Mouse (Mus musculus) G1E (cell line): ENCODE results near the gene Trir. TPM values are rescaled to one million over a fixed set of nuclear protein-coding genes. Genes with fewer than 3 reads are reported as not detected.

Source experiments
- ATAC-seq: 2 replicates; pipeline ENCODE4 v1.8.0; 2016; ENCODE audit warnings: mild to moderate bottlenecking; ENCODE audit not compliant: insufficient number of reproducible peaks, poor library complexity, low FRiP score, severe bottlenecking; ENCODE audit errors: extremely low read depth
- DNase-seq: peaks from one replicate; pipeline ENCODE4 v3.0.0; 2012; ENCODE audit warnings: low spot score
- H3K27me3 ChIP-seq: 2 replicates; pipeline ENCODE4 v1.6.1; 2012; ENCODE audit warnings: mild to moderate bottlenecking, low read length, inconsistent platforms; ENCODE audit not compliant: insufficient read depth
- H3K36me3 ChIP-seq: replicated peaks from 2 replicates; pipeline ENCODE3; 2012; ENCODE audit warnings: mild to moderate bottlenecking, inconsistent platforms
- H3K4me1 ChIP-seq: 2 replicates; pipeline ENCODE4 v1.6.1; 2012; ENCODE audit warnings: low read depth, low read length, inconsistent platforms, mixed read lengths; ENCODE audit not compliant: insufficient read depth
- H3K4me3 ChIP-seq: 2 replicates; pipeline ENCODE4 v1.5.1; 2012; ENCODE audit warnings: low read depth, mild to moderate bottlenecking, inconsistent platforms, low read length, moderate library complexity, mixed read lengths
- H3K9me3 ChIP-seq: replicated peaks from 2 replicates; pipeline ENCODE4 v1.6.1; 2012; ENCODE audit warnings: inconsistent platforms
- CTCF ChIP-seq: IDR thresholded peaks from 2 replicates; pipeline ENCODE4 v1.5.1; 2012; ENCODE audit warnings: low read depth, low read length, inconsistent platforms, mixed read lengths
- GATA1 ChIP-seq: IDR thresholded peaks from 2 replicates; pipeline ENCODE4 v1.6.1; 2012; ENCODE audit warnings: borderline replicate concordance, low read length, inconsistent platforms, mixed read lengths
- GATA2 ChIP-seq: IDR thresholded peaks from 2 replicates; pipeline ENCODE4 v1.6.1; 2012; ENCODE audit warnings: low read depth, low read length, inconsistent platforms, borderline replicate concordance
- POLR2AphosphoS5 ChIP-seq: IDR thresholded peaks from 2 replicates; pipeline ENCODE4 v1.6.1; 2012; ENCODE audit warnings: low read depth, low read length, inconsistent platforms; ENCODE audit not compliant: insufficient replicate concordance
- TAL1 ChIP-seq: conservative IDR thresholded peaks from 2 replicates; pipeline ENCODE4 v1.6.1; 2012; ENCODE audit warnings: low read depth, low read length, inconsistent platforms, mixed read lengths
- polyA plus RNA-seq: library from polyadenylated mRNA; stranded (reverse); fragments of >175 nt; gene quantifications from 2 replicates; pipeline ENCODE4 v1.2.3, GENCODE M21; 2012
- total RNA-seq, 2 experiments: library from RNA; stranded (forward) in 1 of 2; stranded (reverse) in 1 of 2; fragments of 200-1000 nt in 1 of 2; fragments of >200 nt in 1 of 2; fragmentation: Nextera tagmentation in 1 of 2; gene quantifications; 2 replicates each; pipeline ENCODE4 v1.2.3; 2014 to 2017

Gene Trir
- total and polyA plus RNA-seq, 3 experiments = 61.3 to 263 (median 151) TPM

DNA sequence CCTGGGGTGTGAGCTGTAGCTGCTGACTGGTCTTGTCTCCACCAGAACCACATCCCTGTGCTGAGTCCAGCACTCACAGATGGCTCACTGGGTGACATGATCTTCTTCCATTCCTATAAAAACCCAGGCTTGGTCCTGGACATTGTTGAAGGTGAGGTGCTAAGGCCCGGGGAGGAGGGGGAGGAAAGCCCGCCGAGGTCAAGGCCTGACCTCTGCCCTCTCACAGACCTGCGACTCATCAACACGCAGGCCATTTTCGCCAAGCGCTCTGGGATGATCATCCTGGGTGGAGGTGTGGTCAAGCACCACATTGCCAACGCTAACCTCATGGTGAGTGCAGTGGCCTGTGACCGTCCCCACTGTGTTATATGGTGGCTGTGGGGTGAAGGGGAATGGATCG lies 47.5 kb downstream of the Trir start:
- H3K4me1 ChIP-seq = peaks cover 65% of the 10 kb centered on the region
- TF ChIP-seq GATA1 = no peak
- TF ChIP-seq GATA2 = no peak
- TF ChIP-seq CTCF = no peak
- no peaks in the 10 kb centered on the region for H3K9me3 ChIP-seq
- ATAC-seq (no peak), DNase-seq (no peak)
- peaks cover 71% of the 10 kb centered on the region for H3K36me3 ChIP-seq
- no peak overlapping the region for H3K4me3 ChIP-seq
- no peaks in the 10 kb centered on the region for H3K27me3 ChIP-seq

DNA sequence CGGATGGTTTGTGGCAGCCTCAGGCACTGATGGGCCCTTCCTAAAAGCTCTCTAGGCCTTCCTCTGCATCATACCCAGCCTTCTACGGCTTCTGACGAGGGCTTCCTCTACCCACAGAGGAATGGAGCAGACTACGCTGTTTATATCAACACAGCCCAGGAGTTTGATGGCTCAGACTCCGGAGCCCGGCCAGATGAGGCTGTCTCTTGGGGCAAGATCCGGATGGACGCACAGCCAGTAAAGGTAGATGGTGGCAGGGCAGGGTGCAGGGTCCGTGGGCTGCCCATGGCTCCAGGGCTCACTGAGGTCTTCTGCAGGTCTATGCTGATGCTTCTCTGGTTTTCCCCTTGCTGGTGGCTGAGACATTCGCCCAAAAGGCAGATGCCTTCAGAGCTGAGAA lies 48.0 kb downstream of the Trir start:
- DNase-seq = no peak
- H3K9me3 ChIP-seq = no peaks in the 10 kb centered on the region
- peaks cover 69% of the 10 kb centered on the region for H3K4me1 ChIP-seq
- H3K4me3 ChIP-seq = no peak overlapping the region
- peaks cover 73% of the 10 kb centered on the region for H3K36me3 ChIP-seq
- no peaks in the 10 kb centered on the region for H3K27me3 ChIP-seq
- ATAC-seq = no peak
- no peak for TF ChIP-seq TAL1
- no peak for TF ChIP-seq GATA2
- TF ChIP-seq POLR2AphosphoS5 = no peak
- no peak for TF ChIP-seq CTCF
- TF ChIP-seq GATA1 = no peak

DNA sequence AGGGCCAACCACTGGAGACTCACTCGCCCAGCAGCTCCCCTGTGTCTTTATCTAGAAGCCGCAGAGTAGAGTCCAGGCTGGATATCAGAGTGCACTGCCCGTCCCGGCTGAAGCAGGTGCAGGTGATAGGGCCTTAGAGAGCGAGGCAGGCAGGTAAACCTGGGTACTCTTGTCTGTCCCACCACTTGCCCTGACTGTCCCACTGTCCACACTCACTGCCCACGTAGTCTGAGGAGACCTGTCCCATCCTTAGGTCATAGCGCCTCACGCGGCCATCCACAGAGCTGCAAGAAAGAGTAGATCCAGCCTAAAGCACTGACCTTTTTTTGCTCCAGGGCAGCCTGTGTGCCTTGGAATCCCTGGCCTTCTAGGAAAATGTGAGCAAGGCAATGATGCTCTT lies 49.4 kb downstream of the Trir start:
- TF ChIP-seq TAL1 (0 out of 2 replicates have a peak, but pooled peaks have one; percentile 15), GATA1 (no peak), GATA2 (no peak), POLR2AphosphoS5 (no peak), CTCF (peak; percentile 53)
- Histone ChIP-seq H3K36me3 (peaks cover 72% of the 10 kb centered on the region), H3K4me3 (peak overlapping the region; percentile 39; the same call in 1 of the 2 replicates), H3K27me3 (no peaks in the 10 kb centered on the region), H3K9me3 (no peaks in the 10 kb centered on the region), H3K4me1 (peaks cover 69% of the 10 kb centered on the region)
- ATAC-seq = no peak
- DNase-seq = no peak

DNA sequence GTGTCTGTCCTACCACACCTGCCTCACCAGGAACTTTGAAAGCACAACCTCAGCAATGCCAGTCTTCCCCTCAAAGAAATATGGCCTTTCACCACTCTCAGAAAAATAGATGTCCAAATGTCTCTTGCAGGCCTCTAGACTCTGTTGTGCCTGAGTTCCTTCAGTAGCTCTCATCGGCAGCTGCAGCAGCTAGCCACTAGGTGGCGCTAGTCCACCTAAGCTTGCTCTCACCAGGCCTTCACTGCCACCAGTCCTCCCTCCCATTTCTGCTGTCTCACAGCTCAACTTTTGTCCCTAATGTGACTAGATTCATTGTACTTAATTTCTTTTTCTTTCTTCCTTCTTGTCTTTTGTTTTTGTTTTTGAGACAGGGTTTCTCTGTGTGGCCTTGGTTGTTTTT lies 50.4 kb downstream of the Trir start:
- Histone ChIP-seq H3K36me3 (peaks cover 72% of the 10 kb centered on the region), H3K9me3 (no peaks in the 10 kb centered on the region), H3K27me3 (no peaks in the 10 kb centered on the region), H3K4me1 (peaks cover 75% of the 10 kb centered on the region), H3K4me3 (no peak overlapping the region)
- peak; percentile 63 for DNase-seq
- no peak for ATAC-seq
- TF ChIP-seq CTCF (peak; percentile 85), POLR2AphosphoS5 (no peak)

Other genes with a start within 250 kb of the Trir start
Only the 20 nearest of the 29 such genes appear.
- gene Klf1, start 124.9 kb upstream of the Trir start, total RNA-seq (2014; fragmentation: Nextera tagmentation) = 69.9 and 75.0 TPM in 2 replicates
- 51.5 and 56.1 TPM in 2 replicates for gene Klf1, start 124.9 kb upstream of the Trir start, total RNA-seq (2017)
- 193 and 253 TPM in 2 replicates for gene Klf1, start 124.9 kb upstream of the Trir start, polyA plus RNA-seq
- 116 and 118 TPM in 2 replicates for gene Dnase2a, start 118.3 kb upstream of the Trir start, total RNA-seq (2014; fragmentation: Nextera tagmentation)
- gene Dnase2a, start 118.3 kb upstream of the Trir start, total RNA-seq (2017) = 147 and 170 TPM in 2 replicates
- 40.2 and 75.0 TPM in 2 replicates for gene Dnase2a, start 118.3 kb upstream of the Trir start, polyA plus RNA-seq
- gene Mast1, start 89.5 kb upstream of the Trir start, total RNA-seq (2014; fragmentation: Nextera tagmentation) = not detected in 2 replicates
- 0.23 and 0.27 TPM in 2 replicates for gene Mast1, start 89.5 kb upstream of the Trir start, total RNA-seq (2017)
- 0.16 and 0.25 TPM in 2 replicates for gene Mast1, start 89.5 kb upstream of the Trir start, polyA plus RNA-seq
- not detected in 2 replicates for gene Rtbdn, start 79.8 kb upstream of the Trir start, total RNA-seq (2014; fragmentation: Nextera tagmentation)
- 0.11 and 0.12 TPM in 2 replicates for gene Rtbdn, start 79.8 kb upstream of the Trir start, total RNA-seq (2017)
- gene Rtbdn, start 79.8 kb upstream of the Trir start, polyA plus RNA-seq = not detected in 2 replicates
- not detected in 2 replicates for gene Gm49661, start 57.4 kb upstream of the Trir start, total RNA-seq (2014; fragmentation: Nextera tagmentation)
- not detected in 2 replicates for gene Gm49661, start 57.4 kb upstream of the Trir start, total RNA-seq (2017)
- gene Gm49661, start 57.4 kb upstream of the Trir start, polyA plus RNA-seq = not detected in 2 replicates
- gene Prdx2, start 57.2 kb upstream of the Trir start, total RNA-seq (2014; fragmentation: Nextera tagmentation) = 134 and 185 TPM in 2 replicates
- 299 and 388 TPM in 2 replicates for gene Prdx2, start 57.2 kb upstream of the Trir start, total RNA-seq (2017)
- gene Prdx2, start 57.2 kb upstream of the Trir start, polyA plus RNA-seq = 19.6 and 86.4 TPM in 2 replicates
- gene Rnaseh2a, start 57.1 kb upstream of the Trir start, total RNA-seq (2014; fragmentation: Nextera tagmentation) = 162 and 174 TPM in 2 replicates
- gene Rnaseh2a, start 57.1 kb upstream of the Trir start, total RNA-seq (2017) = 94.1 and 132 TPM in 2 replicates
- 477 and 636 TPM in 2 replicates for gene Rnaseh2a, start 57.1 kb upstream of the Trir start, polyA plus RNA-seq
- gene Junb, start 48.1 kb upstream of the Trir start, total RNA-seq (2014; fragmentation: Nextera tagmentation) = 25.6 and 38.5 TPM in 2 replicates
- 23.8 and 33.6 TPM in 2 replicates for gene Junb, start 48.1 kb upstream of the Trir start, total RNA-seq (2017)
- gene Junb, start 48.1 kb upstream of the Trir start, polyA plus RNA-seq = 66.8 and 78.5 TPM in 2 replicates
- 2.7 and 3.4 TPM in 2 replicates for gene Hook2, start 36.2 kb upstream of the Trir start, total RNA-seq (2014; fragmentation: Nextera tagmentation)
- 7.9 and 8.2 TPM in 2 replicates for gene Hook2, start 36.2 kb upstream of the Trir start, total RNA-seq (2017)
- gene Hook2, start 36.2 kb upstream of the Trir start, polyA plus RNA-seq = 12.2 and 12.7 TPM in 2 replicates
- gene Best2, start 12.3 kb upstream of the Trir start, total RNA-seq (2014; fragmentation: Nextera tagmentation) = not detected in 2 replicates
- gene Best2, start 12.3 kb upstream of the Trir start, total RNA-seq (2017) = 0.12 TPM in 1 of 2 replicates, not detected in the other
- not detected in 2 replicates for gene Best2, start 12.3 kb upstream of the Trir start, polyA plus RNA-seq
- 83.6 and 104 TPM in 2 replicates for gene Asna1, start 1.5 kb upstream of the Trir start, total RNA-seq (2014; fragmentation: Nextera tagmentation)
- gene Asna1, start 1.5 kb upstream of the Trir start, total RNA-seq (2017) = 110 and 139 TPM in 2 replicates
- 103 and 136 TPM in 2 replicates for gene Asna1, start 1.5 kb upstream of the Trir start, polyA plus RNA-seq
- 83.8 and 92.5 TPM in 2 replicates for gene Tnpo2, start 10.1 kb downstream of the Trir start, total RNA-seq (2014; fragmentation: Nextera tagmentation)
- gene Tnpo2, start 10.1 kb downstream of the Trir start, total RNA-seq (2017) = 38.9 and 52.8 TPM in 2 replicates
- 20.0 and 26.5 TPM in 2 replicates for gene Tnpo2, start 10.1 kb downstream of the Trir start, polyA plus RNA-seq
- 10.4 and 17.0 TPM in 2 replicates for gene Fbxw9, start 33.2 kb downstream of the Trir start, total RNA-seq (2014; fragmentation: Nextera tagmentation)
- 15.9 and 16.1 TPM in 2 replicates for gene Fbxw9, start 33.2 kb downstream of the Trir start, total RNA-seq (2017)
- 33.7 and 34.7 TPM in 2 replicates for gene Fbxw9, start 33.2 kb downstream of the Trir start, polyA plus RNA-seq
- gene Gm5741, start 41.2 kb downstream of the Trir start, total RNA-seq (2014; fragmentation: Nextera tagmentation) = not detected in 2 replicates
- 0.99 and 1.0 TPM in 2 replicates for gene Gm5741, start 41.2 kb downstream of the Trir start, total RNA-seq (2017)
- 0.89 and 1.8 TPM in 2 replicates for gene Gm5741, start 41.2 kb downstream of the Trir start, polyA plus RNA-seq
- gene Dhps, start 44.9 kb downstream of the Trir start, total RNA-seq (2014; fragmentation: Nextera tagmentation) = 42.9 and 58.5 TPM in 2 replicates
- gene Dhps, start 44.9 kb downstream of the Trir start, total RNA-seq (2017) = 33.9 and 36.2 TPM in 2 replicates
- 27.3 and 41.7 TPM in 2 replicates for gene Dhps, start 44.9 kb downstream of the Trir start, polyA plus RNA-seq
- 79.0 and 99.0 TPM in 2 replicates for gene Wdr83os, start 53.9 kb downstream of the Trir start, total RNA-seq (2014; fragmentation: Nextera tagmentation)
- 22.0 and 29.4 TPM in 2 replicates for gene Wdr83os, start 53.9 kb downstream of the Trir start, total RNA-seq (2017)
- gene Wdr83os, start 53.9 kb downstream of the Trir start, polyA plus RNA-seq = 5.0 and 11.7 TPM in 2 replicates
- gene Wdr83, start 54.5 kb downstream of the Trir start, total RNA-seq (2014; fragmentation: Nextera tagmentation) = 22.4 and 23.8 TPM in 2 replicates
- gene Wdr83, start 54.5 kb downstream of the Trir start, total RNA-seq (2017) = 27.2 and 28.4 TPM in 2 replicates
- 24.2 and 38.9 TPM in 2 replicates for gene Wdr83, start 54.5 kb downstream of the Trir start, polyA plus RNA-seq
- 91.8 and 105 TPM in 2 replicates for gene Man2b1, start 56.4 kb downstream of the Trir start, total RNA-seq (2014; fragmentation: Nextera tagmentation)
- 87.7 and 88.0 TPM in 2 replicates for gene Man2b1, start 56.4 kb downstream of the Trir start, total RNA-seq (2017)
- 12.4 and 19.3 TPM in 2 replicates for gene Man2b1, start 56.4 kb downstream of the Trir start, polyA plus RNA-seq
- gene Zfp791, start 96.3 kb downstream of the Trir start, total RNA-seq (2014; fragmentation: Nextera tagmentation) = not detected in 2 replicates
- gene Zfp791, start 96.3 kb downstream of the Trir start, total RNA-seq (2017) = 0.12 and 0.16 TPM in 2 replicates
- not detected in 2 replicates for gene Zfp791, start 96.3 kb downstream of the Trir start, polyA plus RNA-seq
- gene Cks1brt, start 125.1 kb downstream of the Trir start, total RNA-seq (2014; fragmentation: Nextera tagmentation) = not detected in 2 replicates
- 0.16 TPM in 1 of 2 replicates, not detected in the other for gene Cks1brt, start 125.1 kb downstream of the Trir start, total RNA-seq (2017)
- not detected in 2 replicates for gene Cks1brt, start 125.1 kb downstream of the Trir start, polyA plus RNA-seq